Mouse (Mus musculus) megakaryocyte-erythroid progenitor cell, adult 5-6 weeks (primary cell): Measurements from ENCODE around the gene Irs3. TPM values are rescaled to one million over a fixed set of nuclear protein-coding genes. Genes with fewer than 3 reads are reported as not detected.
A peak's percentile ranks its signal among the peaks of the same experiment; 100 is the strongest.
"Not testable (repeated sequence)": the region's sequence is repeated elsewhere in the genome, so short reads cannot be mapped to it uniquely, and the experiment has no call there.

Experiments used
- ATAC-seq: replicated peaks from 2 replicates; pipeline ENCODE4 v1.8.0; 2016; ENCODE audit warnings: mild to moderate bottlenecking, inconsistent platforms; ENCODE audit not compliant: severe bottlenecking, poor library complexity, low FRiP score, low TSS enrichment
- total RNA-seq, 2 experiments: library from RNA; stranded (forward) in 1 of 2; stranded (reverse) in 1 of 2; fragments of 200-1000, 215-1000 nt in 1 of 2; fragments of >200 nt in 1 of 2; fragmentation: Nextera tagmentation in 1 of 2; gene quantifications; 2 replicates each; pipeline ENCODE4 v1.2.3; 2014 to 2017

Gene Irs3
- total RNA-seq, 2 experiments from 2014 or later = 0.80 TPM; not detected in 1

- ATAC-seq = peak; percentile 5; the same call in 1 of the 2 replicates
Measured at GRCm38 (mm10) chr5:137629306-137629721, 16.2 kb downstream of the Irs3 start.

GRCm38 (mm10) chr5:137628498-137629305, 16.8 kb downstream of the Irs3 start, which contains the start of the genes Fbxo24, Lrch4 and Gm20605:
Fbxo24 (minus strand) TSS chr5:137629002.
Lrch4 (plus strand) TSS chr5:137629121.
Gm20605 (plus strand) TSS chr5:137629175.
- ATAC-seq = peak; percentile 89

- ATAC-seq = no peak
Measured at GRCm38 (mm10) chr5:137627991-137628390, 17.5 kb downstream of the Irs3 start.

- ATAC-seq = no peak
Measured at GRCm38 (mm10) chr5:137623937-137624530, 21.5 kb downstream of the Irs3 start.

- no peak for ATAC-seq
Measured at GRCm38 (mm10) chr5:137615347-137615746, 30.2 kb downstream of the Irs3 start.

- not testable (repeated sequence) for ATAC-seq
Measured at GRCm38 (mm10) chr5:137614921-137615320, 30.6 kb downstream of the Irs3 start.

GRCm38 (mm10) chr5:137613550-137613949, 32.0 kb downstream of the Irs3 start, which contains the start of gene Pcolce:
Pcolce (minus strand) TSS chr5:137613784.
- no peak for ATAC-seq

- ATAC-seq = no peak
Measured at GRCm38 (mm10) chr5:137613076-137613475, 32.4 kb downstream of the Irs3 start.

- ATAC-seq = no peak
Measured at GRCm38 (mm10) chr5:137611245-137611602, 34.3 kb downstream of the Irs3 start.

- no peak for ATAC-seq
Measured at GRCm38 (mm10) chr5:137610548-137611244, 34.8 kb downstream of the Irs3 start.

- ATAC-seq = no peak
Measured at GRCm38 (mm10) chr5:137610056-137610455, 35.5 kb downstream of the Irs3 start.

- no peak for ATAC-seq
Measured at GRCm38 (mm10) chr5:137609292-137609691, 36.2 kb downstream of the Irs3 start.

- no peak for ATAC-seq
Measured at GRCm38 (mm10) chr5:137608654-137609190, 36.8 kb downstream of the Irs3 start.

GRCm38 (mm10) chr5:137607860-137608653, 37.5 kb downstream of the Irs3 start:
- no peak for ATAC-seq

GRCm38 (mm10) chr5:137601365-137601729, 44.2 kb downstream of the Irs3 start:
- ATAC-seq = no peak

GRCm38 (mm10) chr5:137600619-137601364, 44.7 kb downstream of the Irs3 start, which contains the start of gene Mospd3:
Mospd3 (minus strand) TSS chr5:137601058.
- ATAC-seq = peak; percentile 83

GRCm38 (mm10) chr5:137600281-137600618, 45.3 kb downstream of the Irs3 start:
- ATAC-seq = no peak

GRCm38 (mm10) chr5:137599600-137599999, 45.9 kb downstream of the Irs3 start:
- ATAC-seq = no peak
